Mouse (Mus musculus) lung, embryonic 14.5 days (tissue): ENCODE measurements around the gene Dock9. TPM values are rescaled to one million over a fixed set of nuclear protein-coding genes. Genes with fewer than 3 reads are reported as not detected.

Experiments used
- ATAC-seq: fragments of 200-750 bp; cut with Nextera tagmentation; 2 replicates; pipeline ENCODE4 v1.8.0; 2017; ENCODE audit warnings: mild to moderate bottlenecking, moderate TSS enrichment, moderate library complexity; ENCODE audit not compliant: insufficient read depth
- DNase-seq: peaks from one replicate; pipeline ENCODE4 v3.0.0-alpha.2; 2015
- H3K27ac ChIP-seq: fragments of 300-500 bp; sonication (generic); 2 replicates; pipeline ENCODE4 v1.5.1; 2014; ENCODE audit warnings: low read depth, mild to moderate bottlenecking, moderate library complexity
- H3K27me3 ChIP-seq: fragments of 300-500 bp; sonication (generic); 2 replicates; pipeline ENCODE4 v1.6.1; 2014; ENCODE audit warnings: low read length, control low read depth; ENCODE audit not compliant: insufficient read depth
- H3K36me3 ChIP-seq: fragments of 300-500 bp; sonication (generic); 2 replicates; pipeline ENCODE4 v1.6.1; 2014; ENCODE audit warnings: control low read depth; ENCODE audit not compliant: insufficient read depth
- H3K4me1 ChIP-seq: fragments of 300-500 bp; sonication (generic); 2 replicates; pipeline ENCODE4 v1.6.1; 2014; ENCODE audit warnings: antibody characterized with exemption, control low read depth; ENCODE audit not compliant: insufficient read depth
- H3K4me2 ChIP-seq: fragments of 300-500 bp; sonication (generic); 2 replicates; pipeline ENCODE4 v1.6.1; 2014; ENCODE audit warnings: mild to moderate bottlenecking
- H3K4me3 ChIP-seq: fragments of 300-500 bp; sonication (generic); 2 replicates; pipeline ENCODE4 v1.5.1; 2014; ENCODE audit warnings: low read depth, low read length
- H3K9ac ChIP-seq: fragments of 300-500 bp; sonication (generic); 2 replicates; pipeline ENCODE4 v1.6.1; 2014
- H3K9me3 ChIP-seq: fragments of 300-500 bp; sonication (generic); 2 replicates; pipeline ENCODE4 v1.6.1; 2016; ENCODE audit warnings: low read depth, low read length, control low read depth
- CTCF ChIP-seq: IDR thresholded peaks from 2 replicates; pipeline ENCODE4 v1.5.1; 2016; ENCODE audit warnings: antibody characterized with exemption, low read depth
- WGBS: fragments of 180-500 bp; shearing (Covaris S2); extraction: QIAGEN DNeasy Blood & Tissue Kit; methylation state at CpG from one replicate; pipeline ENCODE4 v1.1.7; 2014; 5-methylcytosine and 5-hydroxymethylcytosine counted together
- polyA plus RNA-seq: library from polyadenylated mRNA; unstranded; fragments of >200 nt; fragmentation: Nextera tagmentation; extraction: Ambion mirVana; gene quantifications from 2 replicates; pipeline ENCODE4 v1.2.1, GENCODE M21; 2014

The Dock9 gene
- polyA plus RNA-seq, 1 experiment from 2014 or later: 14.6 TPM

DNA sequence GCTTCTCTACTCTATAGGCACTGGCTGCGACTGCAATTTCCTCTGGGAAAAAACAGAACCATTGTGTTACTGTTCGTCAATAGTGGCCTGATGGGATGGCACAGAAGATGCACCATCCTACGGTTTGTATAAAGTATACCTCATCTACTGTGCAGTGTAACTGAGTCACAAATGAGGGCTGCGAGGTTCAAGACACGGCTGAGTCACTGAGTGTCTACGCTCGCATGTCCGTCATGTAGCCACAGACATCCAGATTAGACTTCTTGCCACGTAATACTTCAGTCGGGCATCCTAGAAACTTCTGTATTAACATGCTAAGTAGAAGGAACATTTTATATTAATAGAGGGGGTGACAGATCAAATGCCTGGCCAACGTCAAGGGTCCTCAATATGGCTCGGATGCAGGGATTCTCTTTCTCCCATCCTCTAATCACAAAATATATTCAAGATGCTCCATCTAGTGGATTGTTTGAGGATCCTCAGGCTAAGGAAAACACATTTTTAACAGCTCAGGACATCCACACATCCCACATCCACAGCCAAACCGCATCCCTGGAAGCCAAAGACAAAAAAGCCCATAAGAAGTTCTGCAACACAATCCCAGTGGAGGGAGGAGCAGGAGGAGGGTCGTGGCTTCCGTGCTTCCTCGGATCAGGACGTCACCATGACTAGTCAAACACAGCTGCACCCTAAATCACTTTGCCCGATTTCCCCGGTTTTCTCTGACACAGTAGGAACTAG, 44.8 kb downstream of the Dock9 start:
- peak overlapping the region; percentile 32 for H3K4me2 ChIP-seq
- peak overlapping the region; percentile 60; the same call in 1 of the 2 replicates for H3K27ac ChIP-seq
- peaks cover 15% of the 10 kb centered on the region for H3K4me1 ChIP-seq
- DNase-seq (peak; percentile 78), ATAC-seq (no peak)
- no peak overlapping the region for H3K9ac ChIP-seq
- H3K9me3 ChIP-seq: no peaks in the 10 kb centered on the region
- no peaks in the 10 kb centered on the region for H3K27me3 ChIP-seq
- 44% methylated on average over 19 of the region's 19 CpGs for WGBS
- H3K36me3 ChIP-seq: no peaks in the 10 kb centered on the region
- peak; percentile 68 for TF ChIP-seq CTCF
- no peak overlapping the region for H3K4me3 ChIP-seq

DNA sequence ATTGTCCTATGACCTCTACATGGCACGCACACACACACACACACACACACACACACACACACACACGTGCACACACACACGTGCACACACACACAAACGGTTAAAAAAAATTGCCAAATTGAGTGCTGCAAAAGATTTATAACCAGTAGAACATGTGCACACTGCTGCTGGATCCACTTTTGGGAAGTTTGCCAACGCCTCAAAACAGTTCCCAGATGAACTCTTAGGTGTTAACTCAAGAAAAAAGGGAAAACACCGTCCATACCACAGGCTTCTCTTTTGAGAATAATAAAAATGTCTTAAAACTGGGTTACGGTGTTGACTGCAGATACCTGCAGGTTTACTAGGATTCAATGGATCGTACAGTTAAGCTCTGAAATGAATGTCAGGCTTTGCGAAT, 48.0 kb downstream of the Dock9 start:
- H3K36me3 ChIP-seq: no peaks in the 10 kb centered on the region
- ATAC-seq (peak; percentile 3; the same call in 1 of the 2 replicates), DNase-seq (peak; percentile 73)
- TF ChIP-seq CTCF: no peak
- no peak overlapping the region for H3K9ac ChIP-seq
- H3K4me2 ChIP-seq: no peak overlapping the region
- H3K4me3 ChIP-seq: no peak overlapping the region
- H3K27me3 ChIP-seq: no peaks in the 10 kb centered on the region
- H3K9me3 ChIP-seq: no peaks in the 10 kb centered on the region
- H3K4me1 ChIP-seq: peaks cover 9% of the 10 kb centered on the region
- H3K27ac ChIP-seq: no peak overlapping the region
- WGBS: 49% methylated on average over 9 of the region's 9 CpGs

DNA sequence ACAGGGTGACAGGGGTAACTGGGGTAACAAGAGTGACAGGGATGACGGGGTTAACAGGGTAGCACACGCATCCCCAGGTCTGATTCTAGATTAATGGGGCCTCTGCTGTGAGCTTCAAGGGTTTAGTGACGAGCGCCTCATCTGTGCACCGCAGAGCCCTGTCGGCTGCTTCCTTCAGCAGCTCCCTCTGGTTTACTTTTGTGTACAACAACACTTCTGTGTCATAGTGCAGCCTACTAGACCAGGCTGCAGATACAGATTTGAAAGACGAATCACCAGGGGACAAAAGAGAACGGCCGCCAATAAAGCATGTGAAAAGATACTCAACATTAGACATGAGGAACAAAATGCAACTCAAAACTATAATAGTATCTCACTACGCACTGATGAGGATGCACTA, 48.6 kb downstream of the Dock9 start:
- DNase-seq (peak; percentile 68), ATAC-seq (peak; percentile 50; the same call in 1 of the 2 replicates)
- no peak for TF ChIP-seq CTCF
- no peaks in the 10 kb centered on the region for H3K27me3 ChIP-seq
- H3K4me2 ChIP-seq: no peak overlapping the region
- no peak overlapping the region for H3K9ac ChIP-seq
- H3K9me3 ChIP-seq: no peaks in the 10 kb centered on the region
- no peak overlapping the region for H3K27ac ChIP-seq
- 43% methylated on average over 10 of the region's 10 CpGs for WGBS
- no peak overlapping the region for H3K4me3 ChIP-seq
- H3K36me3 ChIP-seq: no peaks in the 10 kb centered on the region
- H3K4me1 ChIP-seq: peaks cover 6% of the 10 kb centered on the region

DNA sequence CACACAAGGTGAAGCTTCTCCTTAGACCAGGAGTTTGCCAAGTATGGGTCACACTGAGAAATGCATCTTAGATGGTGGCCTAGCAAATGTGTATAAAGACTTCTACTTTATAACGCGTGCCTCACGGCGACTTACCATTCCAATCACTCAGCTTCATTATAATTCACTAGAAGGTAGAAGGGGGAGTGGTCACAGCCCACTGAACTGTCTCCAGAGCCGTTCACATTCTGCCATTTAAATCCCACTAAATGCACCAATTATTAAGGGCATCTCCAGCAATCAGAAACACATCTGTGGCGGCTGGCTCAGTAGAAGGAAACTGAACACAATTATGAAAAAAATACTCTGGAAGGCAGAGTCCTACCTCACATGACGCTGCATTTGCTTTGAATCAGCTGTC, 50.3 kb downstream of the Dock9 start:
- Histone ChIP-seq H3K36me3 (no peaks in the 10 kb centered on the region), H3K4me1 (no peaks in the 10 kb centered on the region; the same call in 1 of the 2 replicates), H3K27ac (no peak overlapping the region), H3K9me3 (no peaks in the 10 kb centered on the region), H3K27me3 (no peaks in the 10 kb centered on the region), H3K4me2 (no peak overlapping the region), H3K9ac (no peak overlapping the region), H3K4me3 (no peak overlapping the region)
- 86% methylated on average over 7 of the region's 7 CpGs for WGBS
- DNase-seq: no peak
- ATAC-seq: no peak
- TF ChIP-seq CTCF: no peak

- Histone ChIP-seq H3K4me3 (no peak overlapping the region), H3K27me3 (no peaks in the 10 kb centered on the region), H3K36me3 (no peaks in the 10 kb centered on the region), H3K9ac (no peak overlapping the region), H3K27ac (no peak overlapping the region), H3K4me1 (no peaks in the 10 kb centered on the region; the same call in 1 of the 2 replicates), H3K9me3 (no peaks in the 10 kb centered on the region), H3K4me2 (no peak overlapping the region)
- ATAC-seq (no peak), DNase-seq (no peak)
- no peak for TF ChIP-seq CTCF
- 64% methylated on average over 9 of the region's 9 CpGs for WGBS
These were observed 53.7 kb downstream of the Dock9 start for GRCm38 (mm10) chr14:121743787-121744417.

DNA sequence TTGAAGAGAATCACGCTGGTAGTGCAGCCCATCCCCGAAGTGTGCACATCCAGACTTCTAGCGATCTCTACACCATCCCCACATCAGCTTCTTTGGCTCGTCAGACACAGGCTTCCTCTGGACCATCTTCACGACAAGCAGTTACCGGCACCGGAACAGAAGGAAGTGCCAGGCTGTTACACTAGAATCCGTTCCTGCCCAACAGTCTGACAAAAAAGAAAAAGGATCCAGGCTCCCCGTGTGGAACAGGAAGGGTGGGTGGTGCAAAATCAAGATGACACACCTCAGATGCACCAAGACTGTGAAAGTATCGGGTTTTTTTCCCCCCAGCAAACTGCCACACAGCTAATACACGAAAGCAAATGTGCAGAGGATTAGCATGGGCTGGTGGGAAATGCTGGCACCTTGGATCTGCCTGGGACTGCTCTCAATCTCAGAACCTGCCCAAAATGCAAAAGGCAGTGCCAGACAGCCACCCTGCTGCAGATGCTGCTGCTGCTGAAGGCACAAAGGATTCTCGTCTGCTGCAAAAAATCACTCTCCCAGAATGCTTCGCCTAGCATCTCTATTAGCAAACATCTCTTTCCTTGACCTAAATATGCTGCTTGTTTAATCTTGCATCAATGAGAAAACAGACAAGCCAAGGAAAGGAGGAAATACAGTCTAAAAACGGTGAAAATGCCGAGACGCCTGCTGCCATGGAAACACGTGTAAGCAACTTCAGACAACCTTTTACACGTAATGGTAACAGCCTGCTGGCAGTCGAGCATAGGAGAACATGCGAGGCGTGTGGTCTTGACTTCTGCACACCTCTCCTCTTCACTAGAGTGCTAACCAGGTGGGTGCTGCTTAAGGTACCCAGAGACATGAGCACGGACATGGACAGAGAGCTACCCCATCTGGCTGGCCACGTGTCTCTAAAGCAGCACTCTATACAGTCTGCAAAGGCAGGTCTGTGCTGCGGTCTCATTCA, 58.9 kb downstream of the Dock9 start:
- H3K9me3 ChIP-seq: no peaks in the 10 kb centered on the region
- peak; percentile 17 for DNase-seq
- TF ChIP-seq CTCF: no peak
- no peaks in the 10 kb centered on the region for H3K36me3 ChIP-seq
- ATAC-seq: 0 out of 2 replicates have a peak, but pooled peaks have one; percentile 21
- no peak overlapping the region for H3K9ac ChIP-seq
- H3K4me3 ChIP-seq: no peak overlapping the region
- no peaks in the 10 kb centered on the region for H3K27me3 ChIP-seq
- H3K4me2 ChIP-seq: peak overlapping the region; percentile 31; the same call in 1 of the 2 replicates
- 50% methylated on average over 24 of the region's 24 CpGs for whole genome bisulfite sequencing
- no peak overlapping the region for H3K27ac ChIP-seq
- peaks cover 6% of the 10 kb centered on the region; the same call in 1 of the 2 replicates for H3K4me1 ChIP-seq
